Mouse (Mus musculus) heart, postnatal 0 days (tissue): ENCODE measurements around the gene Gng10. TPM values are rescaled to one million over a fixed set of nuclear protein-coding genes. Genes with fewer than 3 reads are reported as not detected.

Source experiments
- ATAC-seq: fragments of 200-750 bp; cut with Nextera tagmentation; 2 replicates; pipeline ENCODE4 v1.8.0; 2017; ENCODE audit warnings: low read depth, moderate number of reproducible peaks, moderate library complexity; ENCODE audit not compliant: insufficient read depth
- DNase-seq: peaks from one replicate; pipeline ENCODE4 v3.0.0-alpha.2; 2016; ENCODE audit warnings: low spot score
- H3K27ac ChIP-seq: fragments of 300-500 bp; sonication (generic); 2 replicates; pipeline ENCODE4 v1.5.1; 2014; ENCODE audit warnings: low read depth, mild to moderate bottlenecking
- H3K27me3 ChIP-seq: fragments of 300-500 bp; sonication (generic); 2 replicates; pipeline ENCODE4 v1.6.1; 2014; ENCODE audit warnings: low read length, mixed read lengths; ENCODE audit not compliant: control insufficient read depth, insufficient read depth
- H3K36me3 ChIP-seq: fragments of 300-500 bp; sonication (generic); replicated peaks from 2 replicates; pipeline ENCODE4 v1.6.1; 2014; ENCODE audit warnings: low read length, mixed read lengths; ENCODE audit not compliant: control insufficient read depth, insufficient read depth
- H3K4me1 ChIP-seq: fragments of 300-500 bp; sonication (generic); 2 replicates; pipeline ENCODE4 v1.6.1; 2014; ENCODE audit warnings: antibody characterized with exemption; ENCODE audit not compliant: control insufficient read depth, insufficient read depth
- H3K4me2 ChIP-seq: fragments of 300-500 bp; sonication (generic); 2 replicates; pipeline ENCODE4 v1.6.1; 2014; ENCODE audit warnings: low read depth, mild to moderate bottlenecking, low read length, moderate library complexity
- H3K4me3 ChIP-seq: fragments of 300-500 bp; sonication (generic); 2 replicates; pipeline ENCODE4 v1.5.1; 2014; ENCODE audit warnings: low read depth, low read length
- H3K9ac ChIP-seq: fragments of 300-500 bp; sonication (generic); replicated peaks from 2 replicates; pipeline ENCODE4 v1.6.1; 2014; ENCODE audit warnings: low read depth, low read length, mixed read lengths
- H3K9me3 ChIP-seq: fragments of 300-500 bp; sonication (generic); replicated peaks from 2 replicates; pipeline ENCODE4 v1.6.1; 2016; ENCODE audit warnings: low read length; ENCODE audit not compliant: control insufficient read depth
- CTCF ChIP-seq: IDR thresholded peaks from 2 replicates; pipeline ENCODE4 v1.5.1; 2016; ENCODE audit warnings: antibody characterized with exemption, control low read depth, low read depth
- EP300 ChIP-seq: IDR thresholded peaks from 2 replicates; pipeline ENCODE4 v1.6.1; 2016; ENCODE audit warnings: antibody characterized with exemption, low read depth
- WGBS: fragments of 180-500 bp; shearing (Covaris S2); extraction: QIAGEN DNeasy Blood & Tissue Kit; methylation state at CpG from one replicate; pipeline ENCODE4 v1.1.7; 2014; 5-methylcytosine and 5-hydroxymethylcytosine counted together
- polyA plus RNA-seq: library from polyadenylated mRNA; unstranded; fragments of >200 nt; fragmentation: Nextera tagmentation; extraction: Ambion mirVana; gene quantifications from 2 replicates; pipeline ENCODE4 v1.2.1, GENCODE M21; 2015
- total RNA-seq: library from RNA; depleted of rRNA; stranded (reverse); fragments of >200 nt; gene quantifications from 2 replicates; pipeline ENCODE4 v1.2.3, GENCODE M21; 2014; ENCODE audit warnings: low replicate concordance

Gng10 gene
- total and polyA plus RNA-seq, 2 experiments from 2014 or later = 34.2 to 41.3 TPM

DNA sequence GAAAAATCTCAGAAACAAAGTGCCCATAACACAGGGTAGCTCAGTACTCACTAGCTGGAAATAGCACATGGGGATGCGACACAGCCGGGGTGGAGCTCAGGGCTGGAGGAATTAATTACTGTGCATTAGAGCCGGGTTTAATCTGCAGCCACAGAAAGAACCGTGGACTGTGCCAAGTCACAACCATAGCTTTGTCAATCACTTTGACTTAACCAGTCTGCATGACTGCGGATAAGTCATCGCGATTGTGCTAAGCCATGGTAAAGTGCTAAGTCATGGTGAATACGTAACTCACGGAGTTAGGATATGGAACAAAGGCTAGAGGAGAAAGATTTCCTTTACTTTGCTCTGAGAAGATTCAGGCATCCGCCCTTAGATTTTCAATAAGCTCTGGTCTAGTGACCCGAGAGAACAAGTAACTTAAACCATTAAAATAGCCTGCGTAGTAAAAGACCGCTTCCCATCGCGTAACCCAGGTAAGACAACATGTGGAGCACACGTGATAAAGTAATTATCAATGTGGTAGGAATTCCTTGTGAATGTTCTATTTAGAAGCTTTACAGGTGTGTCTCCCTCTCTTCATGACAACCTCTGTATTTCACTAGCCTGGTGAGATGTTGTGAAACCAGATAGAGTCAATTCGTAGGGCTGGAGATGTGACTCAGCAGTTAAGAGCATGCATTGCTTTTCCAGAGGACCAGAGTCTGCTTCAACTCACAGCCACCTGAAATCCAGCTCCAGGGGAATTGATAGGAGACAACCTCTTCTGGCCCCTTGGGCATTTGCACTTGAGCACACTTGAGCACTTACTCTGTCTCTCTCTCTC, 44.1 kb upstream of the Gng10 start:
- TF ChIP-seq CTCF = no peak
- TF ChIP-seq EP300 = no peak
- no peak overlapping the region for H3K4me2 ChIP-seq
- WGBS = 80% methylated on average over 17 of the region's 17 CpGs
- H3K9ac ChIP-seq = no peak overlapping the region
- no peaks in the 10 kb centered on the region for H3K27me3 ChIP-seq
- no peak overlapping the region for H3K4me3 ChIP-seq
- no peak overlapping the region for H3K27ac ChIP-seq
- no peak for DNase-seq
- H3K9me3 ChIP-seq = no peaks in the 10 kb centered on the region
- no peaks in the 10 kb centered on the region for H3K36me3 ChIP-seq
- H3K4me1 ChIP-seq = peaks cover 3% of the 10 kb centered on the region; the same call in 1 of the 2 replicates
- ATAC-seq = no peak

DNA sequence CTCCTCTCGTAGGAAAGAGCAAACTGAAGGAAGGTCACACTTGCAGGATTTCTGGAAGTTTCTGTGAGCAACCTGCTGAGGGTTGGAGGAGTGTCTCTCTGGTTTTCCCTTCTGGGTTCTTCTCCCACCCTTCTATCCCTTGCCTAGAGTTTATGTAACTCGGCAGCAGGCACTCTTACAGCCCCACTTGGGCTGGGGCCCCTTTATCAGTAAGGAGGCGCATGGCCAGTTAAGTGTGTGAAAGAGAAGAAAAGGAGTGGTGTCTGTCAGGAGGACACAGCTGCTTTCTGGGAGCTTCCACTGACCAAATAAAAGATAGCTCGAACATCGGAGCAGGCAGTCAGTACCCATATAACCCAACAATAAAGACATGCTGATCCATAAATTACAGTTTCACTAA, 42.7 kb upstream of the Gng10 start:
- H3K4me2 ChIP-seq = no peak overlapping the region
- WGBS = 40% methylated on average over 5 of the region's 5 CpGs

DNA sequence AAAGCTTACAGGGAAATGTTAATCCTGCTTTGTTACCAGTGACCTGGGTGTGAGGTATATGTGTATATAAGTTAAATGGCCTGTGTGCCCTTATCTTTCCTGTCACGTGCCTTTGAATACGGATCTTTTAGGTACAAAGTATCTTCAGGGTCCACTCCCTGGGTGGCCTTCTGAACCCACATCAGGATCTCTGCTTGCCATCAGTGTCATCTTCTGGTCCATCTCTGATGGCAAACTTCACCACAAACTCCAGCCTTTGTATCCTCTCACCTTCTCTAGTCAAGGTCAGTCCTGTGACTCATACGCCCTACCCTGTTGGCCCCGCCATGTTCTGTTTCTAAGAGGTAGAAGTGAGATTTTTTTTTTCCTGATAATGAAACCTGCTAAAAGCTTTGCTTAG, 40.1 kb upstream of the Gng10 start, which contains the start of gene Dnajc25:
Dnajc25 (plus strand) TSS at position 301 of the 400 bp plus-strand sequence.
- Histone ChIP-seq H3K4me1 (0 out of 2 replicates have a peak, but pooled peaks cover 6% of the 10 kb centered on the region), H3K9ac (no peak within 1 kb of the TSS), H3K27me3 (no peaks in the 10 kb centered on the region), H3K9me3 (no peaks in the 10 kb centered on the region), H3K4me3 (no peak within 1 kb of the TSS), H3K36me3 (no peaks in the 10 kb centered on the region), H3K4me2 (no peak within 1 kb of the TSS), H3K27ac (no peak within 1 kb of the TSS)
- ATAC-seq (no peak), DNase-seq (no peak)
- TF ChIP-seq EP300 = no peak
- no peak for TF ChIP-seq CTCF
- WGBS = 80% methylated on average over 4 of the region's 4 CpGs

More for the DNA sequence above, 42.7 kb upstream of the Gng10 start:
- DNase-seq = no peak
- Histone ChIP-seq H3K27me3 (no peaks in the 10 kb centered on the region), H3K27ac (no peak overlapping the region), H3K36me3 (no peaks in the 10 kb centered on the region), H3K4me3 (no peak overlapping the region), H3K9ac (no peak overlapping the region), H3K9me3 (no peaks in the 10 kb centered on the region), H3K4me1 (0 out of 2 replicates have a peak, but pooled peaks cover 2% of the 10 kb centered on the region)
- TF ChIP-seq EP300 = no peak
- no peak for TF ChIP-seq CTCF
- no peak for ATAC-seq

DNA sequence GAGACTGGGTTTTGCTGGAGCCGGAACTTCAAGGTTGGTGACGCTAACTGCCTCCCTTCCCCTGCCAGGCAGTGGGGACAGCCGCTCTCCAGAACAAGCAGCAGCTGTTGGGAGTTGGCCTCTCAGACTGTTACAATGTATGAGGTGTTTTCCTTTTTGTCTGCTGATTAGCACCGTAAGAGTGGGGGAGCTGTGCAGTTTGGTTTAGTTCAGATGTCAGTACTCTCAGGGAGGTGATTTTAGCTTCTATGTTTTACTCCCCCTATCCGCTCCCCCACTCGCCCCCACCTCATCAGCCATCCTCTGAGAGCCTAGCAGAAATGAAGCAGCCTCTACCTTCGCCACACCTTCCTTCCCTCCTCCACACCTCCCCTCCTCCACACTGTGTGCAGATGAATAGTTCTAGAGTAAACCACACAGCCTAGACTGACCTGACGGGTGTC, 39.6 kb upstream of the Gng10 start:
- ATAC-seq = no peak
- Histone ChIP-seq H3K27me3 (no peaks in the 10 kb centered on the region), H3K9me3 (no peaks in the 10 kb centered on the region), H3K4me3 (no peak overlapping the region), H3K9ac (no peak overlapping the region), H3K36me3 (no peaks in the 10 kb centered on the region), H3K27ac (no peak overlapping the region), H3K4me2 (no peak overlapping the region), H3K4me1 (0 out of 2 replicates have a peak, but pooled peaks cover 6% of the 10 kb centered on the region)
- no peak for TF ChIP-seq EP300
- TF ChIP-seq CTCF = no peak
- DNase-seq = no peak
- 53% methylated on average over 8 of the region's 8 CpGs for WGBS

DNA sequence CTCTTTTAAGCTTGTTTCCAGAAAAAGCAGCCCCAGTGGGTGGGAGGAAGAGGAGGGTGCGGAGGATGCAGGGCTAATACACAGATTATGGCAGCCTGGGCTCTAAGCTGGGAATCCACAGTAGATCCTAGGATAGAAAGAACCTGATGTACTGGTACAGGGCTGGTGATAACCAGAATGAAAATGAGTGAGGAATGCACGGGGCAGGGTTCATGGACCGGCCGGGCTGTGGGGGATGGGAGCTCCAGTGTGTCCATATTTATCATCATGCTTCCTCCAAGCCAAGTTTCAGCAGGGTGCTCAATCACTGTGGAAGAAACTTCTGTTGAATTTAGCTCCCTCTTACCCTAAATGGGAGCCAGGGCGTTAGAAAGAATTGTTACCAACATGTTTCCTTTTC, 37.8 kb upstream of the Gng10 start:
- Histone ChIP-seq H3K4me2 (no peak overlapping the region), H3K9ac (no peak overlapping the region), H3K27me3 (no peaks in the 10 kb centered on the region), H3K27ac (no peak overlapping the region), H3K4me3 (no peak overlapping the region), H3K4me1 (0 out of 2 replicates have a peak, but pooled peaks cover 6% of the 10 kb centered on the region), H3K36me3 (no peaks in the 10 kb centered on the region), H3K9me3 (no peaks in the 10 kb centered on the region)
- WGBS = 33% methylated on average over 5 of the region's 5 CpGs
- no peak for DNase-seq
- ATAC-seq = no peak
- no peak for TF ChIP-seq CTCF
- no peak for TF ChIP-seq EP300
